Mouse (Mus musculus) heart, postnatal 0 days (tissue): ENCODE measurements at regions not wholly inside any gene's neighbourhood (a gene's known extent, or its start where the extent isn't known, plus 50 kb on each side); places are given as distances from the start of the nearest gene placed in this dataset.

ENCODE experiments used
- CTCF ChIP-seq: IDR thresholded peaks from 2 replicates; pipeline ENCODE4 v1.5.1; 2016; ENCODE audit warnings: antibody characterized with exemption, control low read depth, low read depth
- EP300 ChIP-seq: IDR thresholded peaks from 2 replicates; pipeline ENCODE4 v1.6.1; 2016; ENCODE audit warnings: antibody characterized with exemption, low read depth

GRCm38 (mm10) chr1:187531349-187531922 lies 77.2 kb upstream of the Esrrg start:
- TF ChIP-seq CTCF (no peak), EP300 (no peak)
